Mouse (Mus musculus): Measurements from ENCODE around the gene Ptpre. TPM values are rescaled to one million over a fixed set of nuclear protein-coding genes. Genes with fewer than 3 reads are reported as not detected.

Gene Ptpre
- polyA plus RNA-seq, 1 experiment: 0.72 TPM

- no peak for TF ChIP-seq EP300 (IDR thresholded peaks at IDR 0.05; ENCODE audit: insufficient read depth, low read depth, low read length)
- no peak for TF ChIP-seq CTCF (IDR thresholded peaks at IDR 0.05; ENCODE audit: low read depth, low read length)
- TF ChIP-seq POLR2A (IDR thresholded peaks at IDR 0.05; ENCODE audit: insufficient read depth, low read length): no peak
- Histone ChIP-seq H3K4me3 (ENCODE audit: low read depth, low read length) (no peak overlapping the region), H3K4me1 (ENCODE audit: control insufficient read depth, insufficient read depth, low read length) (no peaks in the 10 kb centered on the region), H3K27ac (ENCODE audit: insufficient read depth, low read length) (no peak overlapping the region), H3K9me3 (replicated peaks; ENCODE audit: control insufficient read depth, insufficient read depth, low read length, poor library complexity, severe bottlenecking) (no peaks in the 10 kb centered on the region), H3K27me3 (ENCODE audit: control insufficient read depth, insufficient read depth, low read length, poor library complexity, severe bottlenecking) (no peaks in the 10 kb centered on the region), H3K36me3 (ENCODE audit: control insufficient read depth, insufficient read depth, low read length, poor library complexity, severe bottlenecking) (peaks cover 94% of the 10 kb centered on the region), H3K9ac (ENCODE audit: low read depth, poor library complexity, severe bottlenecking) (no peak overlapping the region)
Observed at GRCm38 (mm10) chr7:135703600-135704148, 166.4 kb downstream of the Ptpre start.

GRCm38 (mm10) chr7:135704251-135704650 is 167.0 kb downstream of the Ptpre start:
- Histone ChIP-seq H3K27ac (ENCODE audit: insufficient read depth, low read length) (no peak overlapping the region), H3K9me3 (replicated peaks; ENCODE audit: control insufficient read depth, insufficient read depth, low read length, poor library complexity, severe bottlenecking) (no peaks in the 10 kb centered on the region), H3K9ac (ENCODE audit: low read depth, poor library complexity, severe bottlenecking) (no peak overlapping the region), H3K4me3 (ENCODE audit: low read depth, low read length) (no peak overlapping the region), H3K36me3 (ENCODE audit: control insufficient read depth, insufficient read depth, low read length, poor library complexity, severe bottlenecking) (peaks cover 94% of the 10 kb centered on the region), H3K27me3 (ENCODE audit: control insufficient read depth, insufficient read depth, low read length, poor library complexity, severe bottlenecking) (no peaks in the 10 kb centered on the region), H3K4me1 (ENCODE audit: control insufficient read depth, insufficient read depth, low read length) (no peaks in the 10 kb centered on the region)
- TF ChIP-seq EP300 (IDR thresholded peaks at IDR 0.05; ENCODE audit: insufficient read depth, low read depth, low read length) (no peak), CTCF (IDR thresholded peaks at IDR 0.05; ENCODE audit: low read depth, low read length) (no peak), POLR2A (IDR thresholded peaks at IDR 0.05; ENCODE audit: insufficient read depth, low read length) (no peak)

GRCm38 (mm10) chr7:135705083-135705482 is 167.8 kb downstream of the Ptpre start:
- Histone ChIP-seq H3K9me3 (replicated peaks; ENCODE audit: control insufficient read depth, insufficient read depth, low read length, poor library complexity, severe bottlenecking) (no peaks in the 10 kb centered on the region), H3K9ac (ENCODE audit: low read depth, poor library complexity, severe bottlenecking) (no peak overlapping the region), H3K4me1 (ENCODE audit: control insufficient read depth, insufficient read depth, low read length) (no peaks in the 10 kb centered on the region), H3K27me3 (ENCODE audit: control insufficient read depth, insufficient read depth, low read length, poor library complexity, severe bottlenecking) (no peaks in the 10 kb centered on the region), H3K4me3 (ENCODE audit: low read depth, low read length) (no peak overlapping the region), H3K36me3 (ENCODE audit: control insufficient read depth, insufficient read depth, low read length, poor library complexity, severe bottlenecking) (peaks cover 90% of the 10 kb centered on the region), H3K27ac (ENCODE audit: insufficient read depth, low read length) (no peak overlapping the region)
- TF ChIP-seq CTCF (IDR thresholded peaks at IDR 0.05; ENCODE audit: low read depth, low read length) (no peak), EP300 (IDR thresholded peaks at IDR 0.05; ENCODE audit: insufficient read depth, low read depth, low read length) (no peak), POLR2A (IDR thresholded peaks at IDR 0.05; ENCODE audit: insufficient read depth, low read length) (no peak)

GRCm38 (mm10) chr7:135705753-135706152 is 168.5 kb downstream of the Ptpre start:
- H3K9me3 ChIP-seq (replicated peaks; ENCODE audit: control insufficient read depth, insufficient read depth, low read length, poor library complexity, severe bottlenecking): no peaks in the 10 kb centered on the region
- H3K9ac ChIP-seq (ENCODE audit: low read depth, poor library complexity, severe bottlenecking): no peak overlapping the region
- TF ChIP-seq EP300 (IDR thresholded peaks at IDR 0.05; ENCODE audit: insufficient read depth, low read depth, low read length) (no peak), POLR2A (IDR thresholded peaks at IDR 0.05; ENCODE audit: insufficient read depth, low read length) (no peak), CTCF (IDR thresholded peaks at IDR 0.05; ENCODE audit: low read depth, low read length) (no peak)
- H3K4me1 ChIP-seq (ENCODE audit: control insufficient read depth, insufficient read depth, low read length): no peaks in the 10 kb centered on the region
- H3K36me3 ChIP-seq (ENCODE audit: control insufficient read depth, insufficient read depth, low read length, poor library complexity, severe bottlenecking): peaks cover 90% of the 10 kb centered on the region
- no peak overlapping the region for H3K4me3 ChIP-seq (ENCODE audit: low read depth, low read length)
- no peaks in the 10 kb centered on the region for H3K27me3 ChIP-seq (ENCODE audit: control insufficient read depth, insufficient read depth, low read length, poor library complexity, severe bottlenecking)
- no peak overlapping the region for H3K27ac ChIP-seq (ENCODE audit: insufficient read depth, low read length)

GRCm38 (mm10) chr7:135710702-135711101 is 173.4 kb downstream of the Ptpre start:
- TF ChIP-seq POLR2A (IDR thresholded peaks at IDR 0.05; ENCODE audit: insufficient read depth, low read length) (no peak), EP300 (IDR thresholded peaks at IDR 0.05; ENCODE audit: insufficient read depth, low read depth, low read length) (no peak), CTCF (IDR thresholded peaks at IDR 0.05; ENCODE audit: low read depth, low read length) (no peak)
- Histone ChIP-seq H3K9me3 (replicated peaks; ENCODE audit: control insufficient read depth, insufficient read depth, low read length, poor library complexity, severe bottlenecking) (no peaks in the 10 kb centered on the region), H3K9ac (ENCODE audit: low read depth, poor library complexity, severe bottlenecking) (no peak overlapping the region), H3K4me3 (ENCODE audit: low read depth, low read length) (no peak overlapping the region), H3K27me3 (ENCODE audit: control insufficient read depth, insufficient read depth, low read length, poor library complexity, severe bottlenecking) (no peaks in the 10 kb centered on the region), H3K4me1 (ENCODE audit: control insufficient read depth, insufficient read depth, low read length) (peaks cover 1% of the 10 kb centered on the region), H3K36me3 (ENCODE audit: control insufficient read depth, insufficient read depth, low read length, poor library complexity, severe bottlenecking) (peaks cover 52% of the 10 kb centered on the region), H3K27ac (ENCODE audit: insufficient read depth, low read length) (no peak overlapping the region)

DNA sequence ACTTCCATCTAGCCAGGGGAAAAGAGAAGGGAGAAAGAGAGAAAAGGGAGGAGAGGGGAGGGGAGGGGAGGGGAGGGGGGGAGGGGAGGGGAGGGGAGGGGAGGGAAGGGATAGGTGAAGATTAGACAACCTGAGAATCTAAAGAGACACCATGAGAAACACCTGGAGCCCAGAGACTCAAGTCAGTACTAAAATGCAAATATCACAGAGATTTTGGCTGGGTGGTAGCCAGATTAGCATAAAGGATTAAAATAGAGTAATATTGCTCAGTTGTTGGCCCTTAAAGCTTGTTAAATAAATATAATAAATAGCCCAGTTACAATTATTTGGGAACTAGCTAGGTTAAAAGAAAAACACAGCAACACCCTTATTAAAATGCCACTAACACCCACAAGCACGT is 175.3 kb downstream of the Ptpre start:
- H3K9ac ChIP-seq (ENCODE audit: low read depth, poor library complexity, severe bottlenecking): no peak overlapping the region
- H3K27ac ChIP-seq (ENCODE audit: insufficient read depth, low read length): no peak overlapping the region
- H3K27me3 ChIP-seq (ENCODE audit: control insufficient read depth, insufficient read depth, low read length, poor library complexity, severe bottlenecking): no peaks in the 10 kb centered on the region
- peaks cover 33% of the 10 kb centered on the region for H3K36me3 ChIP-seq (ENCODE audit: control insufficient read depth, insufficient read depth, low read length, poor library complexity, severe bottlenecking)
- TF ChIP-seq EP300 (IDR thresholded peaks at IDR 0.05; ENCODE audit: insufficient read depth, low read depth, low read length) (no peak), CTCF (IDR thresholded peaks at IDR 0.05; ENCODE audit: low read depth, low read length) (no peak), POLR2A (IDR thresholded peaks at IDR 0.05; ENCODE audit: insufficient read depth, low read length) (no peak)
- H3K4me3 ChIP-seq (ENCODE audit: low read depth, low read length): no peak overlapping the region
- peaks cover 1% of the 10 kb centered on the region for H3K4me1 ChIP-seq (ENCODE audit: control insufficient read depth, insufficient read depth, low read length)
- H3K9me3 ChIP-seq (replicated peaks; ENCODE audit: control insufficient read depth, insufficient read depth, low read length, poor library complexity, severe bottlenecking): no peaks in the 10 kb centered on the region

Data from ES-Bruce4 (cell line).